Comparison of ENCODE assay signal across 8 mouse cellular contexts in genomic region chr3:84220326-84220725, GRCm38 (mm10). TPM values are rescaled to one million over a fixed set of nuclear protein-coding genes. Genes with fewer than 3 reads are reported as not detected.
DNase-seq lines count a peak whose midpoint lies in the region; ATAC-seq and TF ChIP-seq lines count a peak whose summit lies in the region.

No protein-coding gene starts in this region.

- no peak for TF ChIP-seq CTCF in kidney, postnatal 0 days (IDR thresholded peaks at IDR 0.05; ENCODE audit: low read depth)
- TF ChIP-seq CTCF in hindbrain, postnatal 0 days (IDR thresholded peaks at IDR 0.05; ENCODE audit: low read depth) = no peak

- DNase-seq in kidney, postnatal 0 days (ENCODE audit: low spot score) = peak; percentile 16
- DNase-seq in kidney, adult 8-10 months = no peak
- DNase-seq in embryonic facial prominence, embryonic 10.5 days (ENCODE audit: low spot score) = no peak
- DNase-seq in hindbrain, postnatal 0 days (ENCODE audit: low spot score) = peak; percentile 33
- peak; percentile 51 for DNase-seq in neural tube, embryonic 11.5 days (ENCODE audit: low spot score)
- DNase-seq in left cerebral cortex, adult 9 months (ENCODE audit: low spot score in 2 of 2) = no peak
- no peak for DNase-seq in kidney, postnatal 4 days

- peaks cover 6% of the 10 kb centered on the region; the same call in 1 of the 2 replicates for H3K4me1 ChIP-seq in kidney, postnatal 0 days (replicated peaks; ENCODE audit: insufficient read depth, low read length)
- H3K4me1 ChIP-seq in embryonic facial prominence, embryonic 10.5 days = peaks cover 55% of the 10 kb centered on the region
- peaks cover 30% of the 10 kb centered on the region for H3K4me1 ChIP-seq in hindbrain, postnatal 0 days (ENCODE audit: insufficient read depth, low read length)
- peaks cover 20% of the 10 kb centered on the region for H3K4me1 ChIP-seq in neural tube, embryonic 11.5 days (ENCODE audit: control insufficient read depth, insufficient read depth, low read length)

- peak overlapping the region; percentile 73 for H3K4me2 ChIP-seq in kidney, postnatal 0 days (ENCODE audit: low read length)
- peak overlapping the region; percentile 83 for H3K4me2 ChIP-seq in hindbrain, postnatal 0 days (ENCODE audit: low read depth, low read length)
- H3K4me2 ChIP-seq in neural tube, embryonic 11.5 days (ENCODE audit: low read depth) = peak overlapping the region; percentile 70

- H3K27me3 ChIP-seq in kidney, postnatal 0 days (ENCODE audit: insufficient read depth, low read length) = no peaks in the 10 kb centered on the region
- H3K27me3 ChIP-seq in embryonic facial prominence, embryonic 10.5 days (replicated peaks; ENCODE audit: low read depth, poor library complexity, severe bottlenecking) = no peaks in the 10 kb centered on the region; the same call in 1 of the 2 replicates
- H3K27me3 ChIP-seq in hindbrain, postnatal 0 days (ENCODE audit: insufficient read depth, low read length) = no peaks in the 10 kb centered on the region
- H3K27me3 ChIP-seq in neural tube, embryonic 11.5 days (ENCODE audit: control insufficient read depth, insufficient read depth, low read length) = no peaks in the 10 kb centered on the region

- H3K9me3 ChIP-seq in kidney, postnatal 0 days (replicated peaks; ENCODE audit: low read length) = no peaks in the 10 kb centered on the region
- no peaks in the 10 kb centered on the region for H3K9me3 ChIP-seq in embryonic facial prominence, embryonic 10.5 days
- no peaks in the 10 kb centered on the region for H3K9me3 ChIP-seq in hindbrain, postnatal 0 days (ENCODE audit: low read length)
- H3K9me3 ChIP-seq in neural tube, embryonic 11.5 days (ENCODE audit: control insufficient read depth, low read length) = no peaks in the 10 kb centered on the region

- no peak for ATAC-seq in kidney, postnatal 0 days (replicated peaks; ENCODE audit: low FRiP score, low read depth)
- peak; percentile 24 for ATAC-seq in hindbrain, postnatal 0 days
- peak; percentile 17 for ATAC-seq in neural tube, embryonic 11.5 days (ENCODE audit: insufficient read depth, low FRiP score, low TSS enrichment)
- ATAC-seq in megakaryocyte progenitor cell, adult 5-6 weeks (replicated peaks; ENCODE audit: poor library complexity) = no peak

- WGBS in kidney, postnatal 0 days = 2% methylated on average over 9 of the region's 9 CpGs
- WGBS in embryonic facial prominence, embryonic 10.5 days = 0% methylated on average over 9 of the region's 9 CpGs
- under 1% methylated on average over 9 of the region's 9 CpGs for WGBS in hindbrain, postnatal 0 days
- WGBS in neural tube, embryonic 11.5 days = 0% methylated on average over 9 of the region's 9 CpGs

- H3K9ac ChIP-seq in kidney, postnatal 0 days (ENCODE audit: low read depth, low read length) = peak overlapping the region; percentile 46; the same call in 1 of the 2 replicates
- peak overlapping the region; percentile 79 for H3K9ac ChIP-seq in hindbrain, postnatal 0 days (replicated peaks; ENCODE audit: low read length)
- H3K9ac ChIP-seq in neural tube, embryonic 11.5 days (ENCODE audit: low read length) = peak overlapping the region; percentile 65

- no peaks in the 10 kb centered on the region for H3K36me3 ChIP-seq in kidney, postnatal 0 days (ENCODE audit: insufficient read depth, low read length)
- H3K36me3 ChIP-seq in embryonic facial prominence, embryonic 10.5 days (replicated peaks) = no peaks in the 10 kb centered on the region
- H3K36me3 ChIP-seq in hindbrain, postnatal 0 days (ENCODE audit: insufficient read depth, low read length) = no peaks in the 10 kb centered on the region
- no peaks in the 10 kb centered on the region for H3K36me3 ChIP-seq in neural tube, embryonic 11.5 days (ENCODE audit: control insufficient read depth, insufficient read depth, low read length)

- H3K4me3 ChIP-seq in kidney, postnatal 0 days (replicated peaks; ENCODE audit: low read depth, low read length) = peak overlapping the region; percentile 35
- peak overlapping the region; percentile 63 for H3K4me3 ChIP-seq in embryonic facial prominence, embryonic 10.5 days
- peak overlapping the region; percentile 65 for H3K4me3 ChIP-seq in hindbrain, postnatal 0 days (ENCODE audit: low read length)
- peak overlapping the region; percentile 50 for H3K4me3 ChIP-seq in neural tube, embryonic 11.5 days (ENCODE audit: low read depth, low read length)

- H3K27ac ChIP-seq in kidney, postnatal 0 days = no peak overlapping the region
- H3K27ac ChIP-seq in embryonic facial prominence, embryonic 10.5 days (replicated peaks) = peak overlapping the region; percentile 82
- peak overlapping the region; percentile 93 for H3K27ac ChIP-seq in hindbrain, postnatal 0 days
- H3K27ac ChIP-seq in neural tube, embryonic 11.5 days (ENCODE audit: low read depth, low read length) = peak overlapping the region; percentile 88

RNA-seq across cellular contexts. Expression of gene Gm6525, which starts 46.4 kb away (rescaled TPM):
- polyA plus RNA-seq in kidney, postnatal 0 days (2015; fragmentation: Nextera tagmentation; extraction: Ambion mirVana) = 0.43 and 0.66 TPM in 2 replicates
- polyA plus RNA-seq in embryonic facial prominence, embryonic 10.5 days (2016; fragmentation: Nextera tagmentation; extraction: Ambion mirVana) = 0.91 and 1.3 TPM in 2 replicates
- total RNA-seq in hindbrain, postnatal 0 days (2014; rRNA removed) = not detected in 2 replicates
- 2.3 and 2.8 TPM in 2 replicates for polyA plus RNA-seq in hindbrain, postnatal 0 days (2015; fragmentation: Nextera tagmentation; extraction: Ambion mirVana)
- 0.76 and 0.95 TPM in 2 replicates for polyA plus RNA-seq in neural tube, embryonic 11.5 days (2014; fragmentation: Nextera tagmentation; extraction: Ambion mirVana)
- 0.27 TPM in 1 of 2 replicates, not detected in the other for total RNA-seq in megakaryocyte progenitor cell, adult 5-6 weeks (2015)
- 0.54 and 1.1 TPM in 2 replicates for total RNA-seq in megakaryocyte progenitor cell, adult 5-6 weeks (2017)

Comparison
In these comparisons a context has a peak if more than half of its experiments do, and no peak if none do; other contexts are left out.
1. DNase-seq: peak in kidney, postnatal 0 days (single experiment), hindbrain, postnatal 0 days (single experiment) and neural tube, embryonic 11.5 days (single experiment); none in kidney, adult 8-10 months (0 of 2), embryonic facial prominence, embryonic 10.5 days (single experiment), left cerebral cortex, adult 9 months (0 of 2) and kidney, postnatal 4 days (0 of 2).
2. ATAC-seq: peak in hindbrain, postnatal 0 days (single experiment) and neural tube, embryonic 11.5 days (single experiment); none in kidney, postnatal 0 days (single experiment) and megakaryocyte progenitor cell, adult 5-6 weeks (single experiment).
3. Peak in every context shown above with its lines, with median percentiles within 50 percentile points of each other: H3K4me2 ChIP-seq, H3K4me3 ChIP-seq and H3K9ac ChIP-seq.